Mouse (Mus musculus) 3T3-L1 (cell line): ENCODE results near the gene Slc15a1.

Source experiments
- DNase-seq: peaks from one replicate; pipeline ENCODE4 v3.0.0-alpha.2; 2015; ENCODE audit warnings: low read depth, low spot score

The Slc15a1 gene

GRCm38 (mm10) chr14:121413726-121414125, 91.3 kb downstream of the Slc15a1 start:
- peak; percentile 89 for DNase-seq
